Mouse (Mus musculus) embryonic stem cell, embryonic (primary cell): ENCODE data around the gene Rpl34.

ENCODE experiments used
- CTCF ChIA-PET, 4 experiments: fragments of 300-600 bp in 2 of 4; fragments of 350-600 bp in 2 of 4; sonication (Branson Sonifier 250); formaldehyde crosslinking; loops; one replicate each; lab custom pipeline; 2022; ENCODE audit warnings: inconsistent platforms in 2 of 4; lab: Charles Lee
- POLR2A ChIA-PET, 4 experiments: fragments of 300-600 bp in 2 of 4; fragments of 350-600 bp in 2 of 4; sonication (Branson Sonifier 250); formaldehyde crosslinking; loops; one replicate each; lab custom pipeline; 2022; ENCODE audit warnings: antibody characterized with exemption in 4 of 4, inconsistent platforms in 1 of 4; lab: Charles Lee

Rpl34 gene

GRCm38 (mm10) chr3:130730189-130730653 lies at the start of gene Rpl34:
Rpl34 (minus strand) TSS chr3:130730398.
- ChIA-PET POLR2A (interaction anchor here (0.6 to 13.2 kb wide), 27 partner anchors 8 to 851 kb away, joined by 3 to 355 read pairs (median 5); partner anchors contain the start of genes Ostc (in 3 of the 4) and Papss1 (in 1 of the 4)), CTCF (no interaction called here)

- POLR2A ChIA-PET: no interaction called here
- CTCF ChIA-PET: interaction anchor here in 1 of 4 experiments (1.0 kb wide), 1 partner anchor 470 kb away, joined by 3 read pairs; no protein-coding TSS in a partner anchor
Measured at GRCm38 (mm10) chr3:130768172-130768571, 38.0 kb upstream of the Rpl34 start.

DNA sequence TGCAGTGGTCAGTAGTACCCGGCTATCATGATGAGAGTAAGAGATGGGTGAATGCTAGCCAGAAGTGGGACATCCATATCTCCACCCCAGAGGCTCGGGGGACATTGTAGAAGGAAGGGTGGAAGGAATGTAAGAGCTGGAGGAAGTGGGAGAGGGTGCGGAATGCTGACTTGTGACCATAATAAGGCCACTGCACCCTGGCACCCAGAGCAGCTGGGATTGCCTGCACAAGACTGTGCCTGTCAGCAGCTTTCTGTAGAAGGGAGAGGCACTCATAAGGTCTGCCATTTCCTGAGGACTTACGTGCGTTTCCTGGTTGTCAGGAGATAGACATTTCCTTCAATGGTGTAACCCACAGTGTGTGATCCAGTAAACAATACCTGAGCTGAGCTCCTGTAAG lies 33.9 kb upstream of the Rpl34 start:
- ChIA-PET POLR2A (no interaction called here), CTCF (no interaction called here)

DNA sequence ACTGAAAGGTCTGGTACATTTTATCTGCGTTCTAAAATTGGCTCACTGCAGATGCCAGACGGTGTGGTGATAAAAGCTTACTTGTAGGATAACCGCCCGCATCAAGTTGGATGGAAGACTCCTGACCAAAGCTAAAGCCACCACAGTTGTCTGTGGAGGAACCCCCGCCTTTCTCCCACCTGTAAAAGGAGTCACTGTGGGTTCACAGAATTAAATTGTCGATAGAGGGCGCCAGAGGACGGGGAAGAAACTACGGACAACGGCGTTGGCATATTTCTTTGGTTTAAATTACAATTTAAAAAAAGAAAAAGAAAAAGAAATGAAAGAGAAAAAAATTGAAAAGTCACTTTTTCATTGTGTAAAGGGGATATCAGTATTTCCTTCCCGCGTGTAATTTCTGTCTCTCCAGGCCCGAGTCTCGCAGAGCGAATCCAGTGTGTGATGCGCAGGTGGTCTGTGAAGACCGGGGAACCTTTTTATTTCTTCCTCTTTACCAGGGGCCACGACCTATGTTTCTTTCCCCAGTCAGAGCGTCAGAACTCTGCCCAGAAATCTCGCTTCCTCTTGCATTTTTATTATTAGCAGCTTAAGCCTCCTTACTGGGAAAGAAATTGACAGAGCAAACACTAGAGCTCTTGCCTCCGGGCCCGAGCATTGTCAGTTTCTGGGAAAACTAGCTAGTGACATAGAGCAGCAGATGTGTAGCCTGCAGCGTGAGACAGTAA lies 30.7 kb upstream of the Rpl34 start:
- POLR2A ChIA-PET: interaction anchor here in 1 of 4 experiments (1.1 kb wide), 1 partner anchor 323 kb away, joined by 3 read pairs; no protein-coding TSS in a partner anchor
- CTCF ChIA-PET: interaction anchor here in 3 of 4 experiments (0.5 to 2.2 kb wide), 13 partner anchors 10 to 485 kb away, joined by 3 to 10 read pairs (median 4); no protein-coding TSS in a partner anchor

DNA sequence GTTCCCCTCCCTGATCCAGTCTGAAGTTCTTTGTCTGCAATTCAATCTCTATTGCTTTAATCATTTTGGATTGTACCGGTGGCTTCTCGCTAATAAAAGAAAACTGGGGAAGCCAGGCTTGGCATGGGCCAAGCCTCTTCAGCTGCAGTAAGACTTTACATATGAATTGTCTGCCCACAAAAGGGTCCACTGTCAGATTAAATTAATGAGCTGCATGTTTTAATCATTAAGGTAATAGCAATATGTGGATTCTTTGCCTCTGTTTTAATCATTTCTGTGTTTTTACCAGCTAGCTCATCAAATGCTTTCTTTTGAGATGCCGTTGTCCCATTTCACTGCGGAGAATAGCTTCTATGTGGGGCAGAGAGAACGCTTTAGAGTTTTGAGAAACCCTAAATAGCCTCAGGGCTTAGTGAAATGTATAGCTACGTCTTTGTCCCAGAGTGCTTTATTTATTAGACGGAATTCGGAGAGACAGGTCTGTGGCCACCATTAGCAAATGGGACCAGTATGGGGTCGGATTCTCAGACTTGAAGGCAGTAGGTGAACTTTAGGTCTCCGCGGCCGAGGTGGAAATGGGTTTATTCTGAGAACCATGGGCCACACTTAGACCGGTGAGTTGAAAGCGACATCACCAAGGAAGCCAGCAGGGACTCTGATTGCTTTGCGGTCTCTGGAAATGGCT lies 28.1 kb upstream of the Rpl34 start:
- ChIA-PET POLR2A (interaction anchor here in 2 of 4 experiments (0.6 to 2.0 kb wide), 6 partner anchors 11 to 33 kb away, joined by 3 to 9 read pairs (median 4); partner anchors contain the start of gene Rpl34 (in 1 of the 2)), CTCF (no interaction called here)

DNA sequence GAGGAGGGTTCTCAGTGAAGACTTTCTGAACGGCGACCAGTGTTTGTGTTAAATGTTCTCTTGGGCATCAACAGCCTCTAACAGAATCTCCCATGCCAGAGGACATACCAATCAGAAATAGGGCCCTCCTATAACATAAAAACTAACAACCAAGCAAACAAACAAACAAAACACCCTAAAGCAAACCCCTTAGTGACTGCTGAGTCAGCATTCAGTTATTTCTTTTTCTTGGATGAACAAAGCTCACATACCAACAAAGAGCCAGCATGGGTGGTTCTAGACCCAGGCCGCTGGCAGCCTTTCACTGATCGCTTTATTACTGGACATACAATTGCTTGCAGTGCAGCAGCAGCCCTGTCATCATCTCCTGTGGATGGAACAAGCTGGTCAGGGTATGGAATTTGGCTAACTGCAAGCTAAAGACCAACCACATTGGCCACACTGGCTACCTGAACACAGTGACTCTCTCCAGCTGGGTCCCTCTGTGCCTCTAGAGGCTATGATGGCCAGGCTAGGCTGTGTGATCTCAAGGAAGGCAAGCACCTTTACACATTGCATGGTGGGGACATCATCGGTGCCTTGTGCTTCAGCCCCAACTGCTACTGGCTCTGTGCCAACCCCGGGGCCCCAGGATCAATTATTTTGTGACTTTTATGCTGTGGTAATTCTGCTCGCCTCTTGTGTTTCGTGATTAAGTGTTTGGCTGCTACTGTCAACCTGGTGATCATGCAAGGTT lies 27.1 kb upstream of the Rpl34 start:
- ChIA-PET POLR2A (interaction anchor here in 3 of 4 experiments (0.7 to 2.0 kb wide), 5 partner anchors 10 to 28 kb away, joined by 3 to 9 read pairs (median 4); partner anchors contain the start of gene Rpl34 (in 1 of the 3)), CTCF (interaction anchor here in 1 of 4 experiments (0.7 kb wide), 1 partner anchor 28 kb away, joined by 3 read pairs; no protein-coding TSS in a partner anchor)

- ChIA-PET CTCF (no interaction called here), POLR2A (interaction anchor here in 1 of 4 experiments (1.6 kb wide), 1 partner anchor 18 kb away, joined by 8 read pairs; the partner anchor contains the start of gene Rpl34)
Measured at GRCm38 (mm10) chr3:130749206-130749605, 19.0 kb upstream of the Rpl34 start.

- POLR2A ChIA-PET: interaction anchor here in 2 of 4 experiments (0.9 to 1.6 kb wide), 7 partner anchors 11 to 93 kb away, joined by 3 to 6 read pairs (median 3); no protein-coding TSS in a partner anchor
- CTCF ChIA-PET: interaction anchor here (0.6 to 1.2 kb wide), 5 partner anchors 13 to 686 kb away, joined by 3 to 10 read pairs (median 3); partner anchors contain the start of gene Sec24b (in 1 of the 4)
Measured at GRCm38 (mm10) chr3:130746673-130747619, 16.7 kb upstream of the Rpl34 start.

DNA sequence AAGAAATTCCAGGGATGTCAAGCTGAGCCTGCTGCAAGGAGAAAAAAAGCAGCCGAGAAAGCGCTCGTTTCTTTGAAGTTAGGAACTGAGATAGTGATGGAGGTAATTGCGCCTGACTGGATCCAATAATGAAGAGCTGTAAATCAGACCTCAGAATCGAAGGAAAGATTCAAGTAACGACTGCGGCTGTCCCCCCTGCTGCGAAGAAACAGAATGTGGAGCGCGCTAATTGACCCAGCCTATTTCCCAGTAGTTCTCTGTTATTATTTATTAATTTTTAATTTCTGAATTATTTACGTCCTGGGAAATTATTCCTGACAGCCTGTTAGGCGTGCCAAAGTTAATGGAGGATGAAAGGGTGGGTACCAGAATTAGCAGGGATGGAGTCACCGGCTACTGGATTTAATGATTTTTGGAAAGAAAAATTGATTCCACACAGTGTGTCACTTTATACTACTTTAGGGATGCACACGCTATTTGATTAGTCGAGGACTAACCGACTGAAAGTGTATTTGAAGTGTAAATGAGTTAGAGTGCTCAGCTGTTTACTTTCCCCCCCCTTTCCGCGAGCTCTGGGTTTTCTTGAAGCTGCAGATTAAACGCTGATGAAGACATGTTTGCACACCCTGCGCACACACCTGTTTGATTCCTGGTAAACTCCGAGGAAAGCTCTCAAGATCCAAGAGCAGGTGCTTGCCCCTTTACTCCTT lies 7.6 kb upstream of the Rpl34 start:
- ChIA-PET POLR2A (interaction anchor here in 2 of 4 experiments (1.2 to 2.7 kb wide), 4 partner anchors 8 to 28 kb away, joined by 3 to 10 read pairs (median 4); partner anchors contain the start of gene Ostc (in 1 of the 2)), CTCF (interaction anchor here in 2 of 4 experiments (0.6 to 0.7 kb wide), 2 partner anchors 51 to 499 kb away, joined by 3 read pairs; no protein-coding TSS in a partner anchor)

GRCm38 (mm10) chr3:130736758-130737157 lies 6.6 kb upstream of the Rpl34 start:
- CTCF ChIA-PET: no interaction called here
- POLR2A ChIA-PET: interaction anchor here in 1 of 4 experiments (1.3 to 2.2 kb wide), 2 partner anchors 11 to 13 kb away, joined by 4 to 6 read pairs; no protein-coding TSS in a partner anchor

DNA sequence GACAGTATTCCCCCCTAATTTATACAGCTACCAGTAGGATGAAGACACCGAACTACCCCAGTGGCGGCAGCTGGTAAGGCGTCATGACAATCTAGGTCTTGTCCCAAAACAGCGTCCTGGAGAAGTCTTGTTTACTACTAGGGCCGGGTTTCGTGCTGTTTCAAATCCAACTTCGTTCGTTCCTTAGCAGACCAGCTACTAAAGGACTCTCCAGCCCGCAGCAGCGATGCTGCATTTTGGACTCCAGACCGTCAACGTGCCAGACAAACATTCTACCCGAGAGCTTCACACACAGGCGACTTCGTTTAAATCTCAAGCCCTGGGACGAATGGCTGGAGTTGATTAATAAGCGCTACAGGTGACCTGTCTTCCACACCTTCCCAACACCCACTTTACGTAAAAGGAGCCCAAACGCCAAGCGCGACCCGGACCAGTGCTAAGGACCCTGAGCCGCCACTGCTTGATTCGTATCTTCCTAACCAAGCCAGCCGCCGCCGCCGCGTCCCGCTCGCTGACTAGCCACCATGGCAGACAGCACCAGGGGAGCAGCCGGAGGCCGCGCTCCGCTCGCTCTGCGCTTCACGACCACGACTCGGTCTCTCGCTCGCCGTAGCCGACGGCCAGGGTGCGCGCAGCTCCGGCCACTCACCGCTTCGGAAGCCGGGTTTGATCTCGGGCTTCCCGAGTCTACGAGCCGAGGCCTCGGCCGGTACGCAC lies 568 bp downstream of the Rpl34 start:
- CTCF ChIA-PET: interaction anchor here in 3 of 4 experiments (0.5 to 1.3 kb wide), 3 partner anchors 28 to 166 kb away, joined by 3 read pairs; no protein-coding TSS in a partner anchor
- POLR2A ChIA-PET: interaction anchor here (0.6 to 13.2 kb wide), 49 partner anchors 9 to 851 kb away, joined by 3 to 355 read pairs (median 4); partner anchors contain the start of genes Ostc (in 4 of the 4), Papss1 (in 2 of the 4) and Hadh (in 1 of the 4)

DNA sequence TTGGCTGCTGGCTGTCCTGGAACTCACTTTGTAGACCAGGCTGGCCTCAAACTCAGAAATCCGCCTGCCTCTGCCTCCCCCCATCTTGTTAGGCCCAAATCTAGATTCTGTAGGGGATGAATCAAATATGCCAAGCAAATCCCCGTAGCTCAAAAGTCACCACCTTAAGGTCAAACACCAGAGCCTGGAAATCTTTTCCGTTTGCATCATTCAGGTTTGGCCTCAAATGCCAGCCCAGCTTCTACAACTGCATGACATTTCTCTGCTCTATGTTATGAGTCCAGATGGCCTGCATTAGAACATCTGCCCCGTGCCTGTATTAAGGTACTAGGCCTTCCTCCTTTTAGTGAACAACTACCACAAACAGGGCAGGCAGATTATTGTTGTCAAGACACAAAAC lies 2.5 kb downstream of the Rpl34 start:
- CTCF ChIA-PET: no interaction called here
- POLR2A ChIA-PET: interaction anchor here in 3 of 4 experiments (0.7 to 13.2 kb wide), 12 partner anchors 10 to 762 kb away, joined by 3 to 355 read pairs (median 4); partner anchors contain the start of gene Ostc (in 2 of the 3)

- ChIA-PET CTCF (no interaction called here), POLR2A (interaction anchor here in 3 of 4 experiments (0.7 to 13.2 kb wide), 13 partner anchors 11 to 762 kb away, joined by 3 to 355 read pairs (median 4); partner anchors contain the start of gene Ostc (in 2 of the 3))
Measured at GRCm38 (mm10) chr3:130727036-130727435, 3.2 kb downstream of the Rpl34 start.

DNA sequence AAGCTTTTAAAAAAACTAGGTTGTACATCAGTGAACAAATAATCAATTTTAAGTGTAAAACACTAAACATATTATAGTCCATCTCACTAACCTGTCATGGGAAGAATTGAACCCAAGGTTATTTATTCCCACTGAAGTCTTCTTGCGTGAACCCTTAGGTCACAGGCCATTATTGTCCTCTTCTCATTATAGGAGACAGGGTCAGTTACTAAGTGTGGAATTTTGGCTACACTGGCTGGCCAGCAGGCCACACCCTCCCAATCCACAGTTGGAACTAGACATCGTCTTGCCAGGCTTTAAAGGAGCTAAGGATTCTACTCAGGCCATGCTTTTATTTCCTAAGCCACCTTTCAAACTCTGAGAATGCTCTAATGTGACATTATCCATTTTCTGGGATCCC lies 4.5 kb downstream of the Rpl34 start:
- ChIA-PET CTCF (interaction anchor here in 1 of 4 experiments (0.5 to 1.0 kb wide), 2 partner anchors 69 to 149 kb away, joined by 4 read pairs; no protein-coding TSS in a partner anchor), POLR2A (interaction anchor here (0.6 to 13.2 kb wide), 11 partner anchors 9 to 523 kb away, joined by 3 to 355 read pairs (median 5); partner anchors contain the start of gene Ostc (in 2 of the 4))
